Mouse (Mus musculus) heart, embryonic 10.5 days (tissue): ENCODE data around the gene Zfhx3. TPM values are rescaled to one million over a fixed set of nuclear protein-coding genes. Genes with fewer than 3 reads are reported as not detected.
A peak's percentile ranks its signal among the peaks of the same experiment; 100 is the strongest.

ENCODE experiments used
- DNase-seq: peaks from one replicate; pipeline ENCODE4 v3.0.0-alpha.2; 2017; ENCODE audit warnings: low spot score
- H3K27ac ChIP-seq: fragments of 300-500 bp; sonication (generic); 2 replicates; pipeline ENCODE4 v1.5.1; 2016; ENCODE audit warnings: mild to moderate bottlenecking
- H3K27me3 ChIP-seq: fragments of 300-500 bp; sonication (generic); 2 replicates; pipeline ENCODE4 v1.6.1; 2016; ENCODE audit warnings: mild to moderate bottlenecking; ENCODE audit not compliant: poor library complexity, insufficient read depth, severe bottlenecking
- H3K36me3 ChIP-seq: fragments of 300-500 bp; sonication (generic); 2 replicates; pipeline ENCODE4 v1.6.1; 2016; ENCODE audit warnings: mild to moderate bottlenecking, moderate library complexity
- H3K4me1 ChIP-seq: fragments of 300-500 bp; sonication (generic); 2 replicates; pipeline ENCODE4 v1.6.1; 2016; ENCODE audit warnings: mild to moderate bottlenecking
- H3K4me3 ChIP-seq: fragments of 300-500 bp; sonication (generic); 2 replicates; pipeline ENCODE4 v1.5.1; 2016; ENCODE audit warnings: mild to moderate bottlenecking, moderate library complexity
- H3K9me3 ChIP-seq: fragments of 300-500 bp; sonication (generic); 2 replicates; pipeline ENCODE4 v1.6.1; 2016; ENCODE audit warnings: mild to moderate bottlenecking, moderate library complexity
- WGBS: fragments of 180-500 bp; shearing (Covaris S2); methylation state at CpG from one replicate; pipeline ENCODE4 v1.1.7; 2016; 5-methylcytosine and 5-hydroxymethylcytosine counted together
- polyA plus RNA-seq: library from polyadenylated mRNA; unstranded; fragments of >200 nt; fragmentation: Nextera tagmentation; extraction: Ambion mirVana; gene quantifications from 2 replicates; pipeline ENCODE4 v1.2.1, GENCODE M21; 2016

Zfhx3 gene
- polyA plus RNA-seq, 1 experiment from 2014 or later = 9.7 TPM

DNA sequence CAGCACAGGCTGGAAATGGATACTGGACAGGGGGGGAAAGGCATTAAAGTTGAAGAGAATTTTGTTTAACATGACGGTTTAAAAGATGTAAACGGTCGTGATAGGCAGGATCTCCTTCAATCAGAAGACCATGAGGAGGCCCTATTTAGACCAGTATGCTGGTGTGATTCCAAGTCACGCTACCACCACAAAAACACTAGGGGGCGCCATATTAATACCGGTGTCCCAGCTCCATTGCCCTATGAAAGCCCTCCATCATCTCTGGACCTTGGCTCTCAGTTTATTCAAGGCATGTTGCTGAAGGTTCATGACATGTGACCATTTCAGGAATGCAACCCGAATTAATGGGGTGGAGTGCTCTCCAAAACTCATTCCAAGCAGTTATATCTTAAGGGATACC, 631.7 kb downstream of the Zfhx3 start:
- no peak overlapping the region for H3K4me3 ChIP-seq
- H3K36me3 ChIP-seq = no peaks in the 10 kb centered on the region
- peaks cover 3% of the 10 kb centered on the region; the same call in 1 of the 2 replicates for H3K27me3 ChIP-seq
- DNase-seq = no peak
- 32% methylated on average over 7 of the region's 7 CpGs for WGBS
- H3K27ac ChIP-seq = no peak overlapping the region
- H3K4me1 ChIP-seq = no peaks in the 10 kb centered on the region
- no peaks in the 10 kb centered on the region for H3K9me3 ChIP-seq

DNA sequence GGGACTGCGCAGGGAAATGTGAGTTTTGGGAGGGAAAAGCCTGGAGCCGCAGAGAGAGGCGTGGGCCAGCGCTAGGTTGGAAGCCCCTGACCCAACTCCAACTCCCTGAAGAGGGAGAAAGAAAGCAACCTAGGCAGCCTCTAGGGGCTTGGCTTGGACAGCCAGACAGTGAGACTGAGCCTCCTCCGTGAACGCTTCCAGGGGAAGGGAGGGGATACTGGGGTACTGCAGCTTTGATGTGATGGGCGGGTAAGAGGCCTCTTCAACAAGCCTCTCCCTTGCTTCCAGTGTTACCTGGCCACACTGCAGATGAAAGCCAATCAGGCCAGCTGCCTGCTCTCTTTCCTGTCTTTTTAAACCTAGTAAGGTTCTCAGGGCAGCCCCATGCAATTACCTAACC, 635.1 kb downstream of the Zfhx3 start:
- no peak for DNase-seq
- no peak overlapping the region for H3K27ac ChIP-seq
- WGBS = 23% methylated on average over 7 of the region's 7 CpGs
- H3K4me3 ChIP-seq = no peak overlapping the region
- H3K36me3 ChIP-seq = no peaks in the 10 kb centered on the region
- peaks cover 7% of the 10 kb centered on the region; the same call in 1 of the 2 replicates for H3K27me3 ChIP-seq
- no peaks in the 10 kb centered on the region for H3K9me3 ChIP-seq
- no peaks in the 10 kb centered on the region for H3K4me1 ChIP-seq

DNA sequence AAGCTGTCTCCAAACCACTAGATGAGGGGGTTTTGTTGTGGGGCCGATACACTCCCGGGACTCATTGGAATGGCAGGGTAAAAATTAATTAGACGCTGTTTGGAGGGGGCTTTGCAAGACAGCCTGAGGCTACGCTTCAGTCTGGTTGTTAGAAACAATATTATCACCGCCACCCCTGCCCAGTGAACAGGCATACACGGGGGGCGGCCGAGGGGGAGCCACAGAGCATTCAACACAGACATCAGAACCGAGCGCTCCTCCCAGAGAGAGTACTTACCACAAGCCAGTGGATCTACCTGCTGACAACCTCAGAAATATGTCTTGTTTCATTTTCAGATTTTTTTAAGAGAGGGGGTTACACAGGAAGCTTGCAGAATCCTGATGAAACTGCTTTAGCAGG, 635.9 kb downstream of the Zfhx3 start:
- no peaks in the 10 kb centered on the region for H3K36me3 ChIP-seq
- 74% methylated on average over 10 of the region's 10 CpGs for WGBS
- no peak overlapping the region for H3K4me3 ChIP-seq
- H3K27me3 ChIP-seq = peaks cover 7% of the 10 kb centered on the region; the same call in 1 of the 2 replicates
- H3K9me3 ChIP-seq = no peaks in the 10 kb centered on the region
- DNase-seq = no peak
- no peaks in the 10 kb centered on the region for H3K4me1 ChIP-seq
- no peak overlapping the region for H3K27ac ChIP-seq

DNA sequence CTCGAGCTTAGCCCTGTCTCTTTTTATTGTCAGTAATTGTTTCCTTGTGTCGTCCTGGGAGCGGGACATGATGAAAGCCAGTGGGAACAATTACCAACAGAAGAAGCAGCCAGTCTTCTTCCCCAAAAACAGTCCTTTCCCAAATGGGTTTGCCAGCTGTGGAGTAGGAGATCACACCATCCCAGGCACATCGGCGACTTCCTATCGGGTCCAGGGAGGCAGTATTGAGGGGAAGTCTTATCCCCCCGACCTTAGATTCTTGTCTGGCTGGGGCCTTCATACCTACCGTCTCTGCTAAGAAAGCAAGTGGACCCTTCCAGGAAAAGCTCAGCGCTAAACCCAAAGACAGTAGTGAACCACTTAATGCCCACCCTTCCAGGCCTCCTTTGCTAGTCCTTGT, 637.4 kb downstream of the Zfhx3 start:
- H3K9me3 ChIP-seq = no peaks in the 10 kb centered on the region
- WGBS = 71% methylated on average over 9 of the region's 9 CpGs
- no peak overlapping the region for H3K4me3 ChIP-seq
- H3K27me3 ChIP-seq = peaks cover 7% of the 10 kb centered on the region; the same call in 1 of the 2 replicates
- H3K27ac ChIP-seq = no peak overlapping the region
- peaks cover 7% of the 10 kb centered on the region; the same call in 1 of the 2 replicates for H3K4me1 ChIP-seq
- H3K36me3 ChIP-seq = no peaks in the 10 kb centered on the region
- DNase-seq = no peak

DNA sequence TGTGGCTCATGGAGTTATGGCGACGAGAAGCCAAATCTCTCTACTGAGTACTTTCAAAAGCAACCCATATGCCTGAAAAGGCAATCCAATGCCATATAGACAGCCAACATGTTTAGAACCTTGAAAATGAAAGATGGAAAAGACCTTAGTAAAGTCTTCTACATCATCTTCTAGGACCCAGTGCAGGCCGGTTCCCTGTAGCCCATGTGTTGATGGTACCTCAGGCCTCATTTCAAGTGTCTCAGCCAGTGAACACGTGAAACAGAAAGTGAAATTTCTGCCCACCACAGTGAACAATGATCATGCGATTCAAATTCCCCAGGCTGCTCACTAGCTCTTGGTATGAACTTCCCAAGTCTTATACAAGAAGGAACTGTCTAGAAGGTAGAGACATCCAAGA, 637.9 kb downstream of the Zfhx3 start:
- Histone ChIP-seq H3K27ac (no peak overlapping the region), H3K9me3 (no peaks in the 10 kb centered on the region), H3K4me3 (no peak overlapping the region), H3K36me3 (no peaks in the 10 kb centered on the region), H3K27me3 (peaks cover 7% of the 10 kb centered on the region; the same call in 1 of the 2 replicates), H3K4me1 (peaks cover 9% of the 10 kb centered on the region)
- DNase-seq = no peak
- 86% methylated on average over 5 of the region's 5 CpGs for WGBS

DNA sequence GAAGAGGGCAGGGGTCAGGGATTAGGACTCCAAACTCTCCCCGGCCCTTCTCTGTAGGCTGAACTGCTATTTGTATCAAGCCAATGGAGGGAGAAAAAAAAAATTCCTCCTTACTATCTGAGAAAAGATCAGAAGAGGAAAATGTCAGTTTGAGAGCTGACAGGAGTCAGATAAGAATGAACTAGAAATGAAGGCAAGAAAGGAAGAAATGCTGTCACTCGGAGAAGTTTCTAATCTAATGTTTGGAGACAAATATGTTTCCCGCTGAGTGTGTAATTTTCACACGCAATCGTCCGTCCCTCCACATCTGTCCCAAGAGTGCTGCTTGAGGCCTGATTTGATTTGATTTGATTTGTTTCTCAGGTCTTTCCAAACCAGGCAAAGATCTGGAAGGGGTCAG, 639.1 kb downstream of the Zfhx3 start:
- WGBS = 68% methylated on average over 6 of the region's 6 CpGs
- no peak for DNase-seq

DNA sequence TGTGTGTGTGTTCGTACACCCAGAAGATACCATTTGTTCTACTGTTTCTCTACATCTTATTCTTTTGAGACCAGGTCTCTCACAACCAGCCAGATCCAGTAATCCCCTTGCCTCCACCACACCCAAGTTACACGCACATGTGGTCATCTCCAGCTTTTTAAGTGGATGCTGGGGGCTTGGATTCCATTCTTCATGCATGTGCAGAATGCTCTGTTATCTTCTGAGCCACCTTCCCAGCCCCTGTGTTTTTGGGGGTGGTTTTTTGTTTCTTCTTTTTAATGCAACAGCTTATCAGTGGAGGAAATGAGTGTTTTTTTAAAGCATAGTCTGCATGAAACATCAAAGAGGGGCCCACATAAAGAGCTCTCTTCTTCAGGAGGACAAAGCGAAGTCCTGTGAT, 639.8 kb downstream of the Zfhx3 start:
- H3K27me3 ChIP-seq = 0 out of 2 replicates have a peak, but pooled peaks cover 4% of the 10 kb centered on the region
- H3K36me3 ChIP-seq = no peaks in the 10 kb centered on the region
- DNase-seq = no peak
- H3K9me3 ChIP-seq = no peaks in the 10 kb centered on the region
- peaks cover 12% of the 10 kb centered on the region for H3K4me1 ChIP-seq
- WGBS = 66% methylated on average over 3 of the region's 3 CpGs
- no peak overlapping the region for H3K27ac ChIP-seq
- H3K4me3 ChIP-seq = no peak overlapping the region

More for the DNA sequence above, 639.1 kb downstream of the Zfhx3 start:
- Histone ChIP-seq H3K27me3 (0 out of 2 replicates have a peak, but pooled peaks cover 4% of the 10 kb centered on the region), H3K27ac (no peak overlapping the region), H3K9me3 (no peaks in the 10 kb centered on the region), H3K4me3 (no peak overlapping the region), H3K36me3 (no peaks in the 10 kb centered on the region), H3K4me1 (peaks cover 12% of the 10 kb centered on the region)

DNA sequence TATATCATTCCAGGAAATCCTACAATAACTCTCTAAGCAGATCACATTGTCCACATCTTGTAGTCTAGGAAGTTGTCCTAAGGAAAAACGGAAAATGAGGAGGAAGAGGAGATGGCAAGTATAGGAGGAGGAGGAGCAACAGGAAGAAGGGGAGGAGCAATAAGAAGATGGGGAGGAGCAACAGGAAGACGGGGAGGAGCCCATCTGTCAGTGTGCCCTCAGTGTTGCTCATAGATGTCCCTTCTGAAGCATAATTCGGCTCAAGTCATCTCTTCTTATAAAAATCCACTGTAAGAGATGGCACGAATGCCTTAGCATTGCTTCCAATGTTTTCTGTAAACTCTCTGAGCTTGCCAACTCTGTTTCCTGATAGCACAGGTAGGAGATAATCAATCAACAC, 640.8 kb downstream of the Zfhx3 start:
- 88% methylated on average over 4 of the region's 4 CpGs for WGBS

DNA sequence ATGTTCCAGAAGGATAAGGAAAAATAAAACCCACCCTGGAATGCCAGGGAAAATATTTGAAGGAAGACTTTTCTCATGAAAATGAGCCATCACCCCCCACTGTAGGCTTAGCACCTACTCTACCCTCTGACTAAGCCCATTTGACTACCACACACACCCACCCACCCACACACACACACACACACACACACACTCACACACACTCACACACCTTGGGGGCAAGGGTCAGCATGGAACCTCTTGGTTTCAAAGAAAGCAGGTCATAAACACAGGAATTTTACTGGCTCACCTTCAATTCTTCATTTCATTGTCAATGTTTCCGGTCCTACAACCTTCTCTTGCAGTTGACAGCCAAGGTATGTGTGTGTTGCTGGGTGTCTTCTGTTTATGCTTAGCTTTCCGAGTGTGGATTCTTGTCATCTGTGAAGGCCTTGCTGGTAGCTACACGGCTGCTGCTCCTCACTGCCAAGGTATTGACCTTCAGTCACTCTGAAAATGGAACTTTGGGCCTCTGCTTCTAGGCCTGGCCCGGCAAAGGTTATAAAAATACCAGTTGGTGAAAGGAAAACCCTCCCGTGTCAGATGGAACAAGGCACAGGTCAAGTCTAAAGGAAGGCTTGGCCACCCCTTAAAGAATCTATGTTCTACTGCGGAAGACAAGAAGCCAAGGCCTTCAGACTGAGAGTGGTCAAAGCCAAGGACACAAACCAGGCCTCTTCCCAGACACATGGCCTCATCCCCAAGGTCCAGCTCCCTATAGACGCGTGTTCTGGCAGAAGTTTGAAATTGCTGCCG, 641.6 kb downstream of the Zfhx3 start:
- H3K27ac ChIP-seq = no peak overlapping the region
- H3K4me3 ChIP-seq = no peak overlapping the region
- H3K9me3 ChIP-seq = no peaks in the 10 kb centered on the region
- H3K36me3 ChIP-seq = no peaks in the 10 kb centered on the region
- WGBS = 79% methylated on average over 9 of the region's 9 CpGs
- H3K27me3 ChIP-seq = 0 out of 2 replicates have a peak, but pooled peaks cover 4% of the 10 kb centered on the region
- H3K4me1 ChIP-seq = peaks cover 12% of the 10 kb centered on the region
- no peak for DNase-seq

More for the DNA sequence above, 640.8 kb downstream of the Zfhx3 start:
- DNase-seq = no peak
- Histone ChIP-seq H3K4me1 (peaks cover 12% of the 10 kb centered on the region), H3K4me3 (no peak overlapping the region), H3K27me3 (0 out of 2 replicates have a peak, but pooled peaks cover 4% of the 10 kb centered on the region), H3K9me3 (no peaks in the 10 kb centered on the region), H3K27ac (no peak overlapping the region), H3K36me3 (no peaks in the 10 kb centered on the region)

DNA sequence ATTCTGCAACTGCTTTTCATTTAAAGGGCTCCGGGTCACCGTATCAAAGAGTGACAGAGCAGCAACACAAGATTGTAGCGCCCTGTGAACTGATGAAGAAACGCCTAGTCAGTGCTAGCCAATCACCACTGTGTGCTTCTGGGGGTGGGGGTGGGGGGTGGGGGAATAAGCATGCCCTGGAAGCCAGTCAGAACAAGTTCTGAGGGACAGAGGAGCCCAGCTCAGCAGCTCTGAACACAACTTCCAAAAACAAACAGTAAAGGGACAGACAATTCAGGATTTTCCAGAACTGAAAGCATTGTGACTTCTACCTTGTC, 642.2 kb downstream of the Zfhx3 start:
- 62% methylated on average over 4 of the region's 4 CpGs for WGBS
- H3K27ac ChIP-seq = 0 out of 2 replicates have a peak overlapping the region, but pooled peaks have one; percentile 10
- no peak overlapping the region for H3K4me3 ChIP-seq
- DNase-seq = no peak
- H3K27me3 ChIP-seq = 0 out of 2 replicates have a peak, but pooled peaks cover 4% of the 10 kb centered on the region
- H3K4me1 ChIP-seq = peaks cover 12% of the 10 kb centered on the region
- H3K9me3 ChIP-seq = no peaks in the 10 kb centered on the region
- H3K36me3 ChIP-seq = no peaks in the 10 kb centered on the region

DNA sequence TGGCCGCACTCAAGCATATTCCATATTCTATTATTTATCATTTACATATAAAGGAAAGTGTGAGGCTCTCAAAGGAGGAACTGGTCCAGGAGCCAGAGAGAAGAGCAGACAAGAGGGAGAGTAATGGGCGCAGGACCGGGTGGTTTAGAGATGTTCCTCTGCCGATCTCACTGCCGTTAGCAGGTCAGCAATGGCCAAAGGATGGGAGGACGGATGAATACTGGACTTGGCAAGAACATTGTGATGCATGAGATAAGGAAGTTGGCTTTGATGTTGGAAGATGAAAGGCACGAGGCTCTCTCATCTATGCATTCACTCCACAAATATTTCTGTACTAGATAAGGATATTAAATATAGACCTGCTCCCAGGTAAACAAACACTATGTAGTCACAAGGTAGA, 648.6 kb downstream of the Zfhx3 start:
- Histone ChIP-seq H3K27me3 (no peaks in the 10 kb centered on the region), H3K4me1 (peaks cover 15% of the 10 kb centered on the region), H3K36me3 (no peaks in the 10 kb centered on the region), H3K9me3 (no peaks in the 10 kb centered on the region), H3K27ac (no peak overlapping the region), H3K4me3 (no peak overlapping the region)
- 82% methylated on average over 7 of the region's 7 CpGs for WGBS
- DNase-seq = no peak

DNA sequence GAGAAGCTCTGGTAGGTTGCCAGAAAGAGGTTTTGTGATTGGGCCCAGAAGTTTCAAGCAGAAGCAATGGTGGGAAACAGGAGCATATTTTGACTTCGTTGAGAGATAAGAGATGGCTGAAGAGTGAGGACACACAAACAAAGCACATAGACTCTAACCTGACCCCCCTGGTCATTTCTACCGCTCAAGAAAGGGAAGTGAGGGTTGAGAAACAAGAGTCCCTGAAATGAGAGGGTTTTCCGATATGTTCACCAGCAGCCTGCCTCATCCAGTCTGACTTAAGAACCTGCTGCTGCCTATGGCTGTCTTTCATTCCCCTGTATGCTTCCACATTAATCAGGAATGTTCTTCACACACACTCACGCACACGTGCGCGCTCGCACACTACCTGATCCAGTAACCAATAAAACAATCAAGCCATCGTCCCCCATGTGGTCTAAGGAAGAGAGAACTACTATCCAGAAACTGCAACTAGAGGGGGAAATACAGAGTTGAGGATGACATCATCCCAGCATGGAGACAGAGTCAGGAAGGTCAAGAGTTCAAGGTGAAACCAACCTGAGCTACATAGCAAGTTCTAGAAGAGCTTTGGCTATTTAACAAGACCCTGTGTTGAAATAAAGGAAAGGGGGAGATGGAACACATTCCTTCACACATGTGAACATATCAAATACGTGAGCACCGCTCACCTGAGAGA, 649.7 kb downstream of the Zfhx3 start:
- Histone ChIP-seq H3K27ac (no peak overlapping the region), H3K27me3 (no peaks in the 10 kb centered on the region), H3K4me1 (peaks cover 15% of the 10 kb centered on the region), H3K4me3 (no peak overlapping the region), H3K9me3 (no peaks in the 10 kb centered on the region), H3K36me3 (no peaks in the 10 kb centered on the region)
- 91% methylated on average over 11 of the region's 11 CpGs for WGBS
- no peak for DNase-seq

DNA sequence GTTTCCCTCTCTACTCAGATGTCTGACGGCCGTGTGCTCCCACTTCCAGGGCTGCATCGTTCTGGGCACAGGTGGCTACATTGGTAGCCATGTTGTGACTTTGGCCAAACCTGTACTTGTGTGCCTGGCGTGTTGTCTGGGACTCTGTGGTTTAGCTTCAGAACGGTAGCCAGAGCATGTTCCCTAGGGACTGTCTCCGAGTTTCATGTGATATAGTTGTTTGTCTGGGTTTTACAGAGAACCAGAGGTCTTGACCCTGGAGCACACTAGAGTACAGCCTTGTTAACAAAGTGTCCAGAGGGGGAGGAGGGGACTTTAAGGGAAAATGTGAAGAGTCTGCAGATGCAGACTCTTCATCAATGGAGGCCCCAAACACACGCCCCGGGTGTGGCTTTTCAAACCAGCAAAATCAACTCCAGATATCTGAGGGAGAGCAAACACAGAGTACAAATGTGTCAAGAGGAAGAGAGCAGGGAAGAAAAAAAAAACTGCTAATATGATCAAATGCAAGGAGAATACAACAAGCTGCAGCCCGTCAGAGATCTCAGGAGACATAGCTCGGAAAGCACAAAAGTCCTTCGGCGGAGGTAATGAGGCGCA, 650.6 kb downstream of the Zfhx3 start:
- no peaks in the 10 kb centered on the region for H3K36me3 ChIP-seq
- 79% methylated on average over 13 of the region's 13 CpGs for WGBS
- no peaks in the 10 kb centered on the region for H3K27me3 ChIP-seq
- no peak overlapping the region for H3K4me3 ChIP-seq
- H3K4me1 ChIP-seq = peaks cover 15% of the 10 kb centered on the region
- no peaks in the 10 kb centered on the region for H3K9me3 ChIP-seq
- DNase-seq = no peak
- no peak overlapping the region for H3K27ac ChIP-seq
